Mouse (Mus musculus): Measurements from ENCODE around the gene Gfap.
A peak's percentile ranks its signal among the peaks of the same experiment; 100 is the strongest.

Gfap gene

GRCm38 (mm10) chr11:102900763-102901162, at the start of gene Gfap:
Gene Gfap, minus strand, starts transcription at chr11:102900912.
- peak; percentile 73 to 78 for DNase-seq (ENCODE audit: low spot score in 2 of 2)

GRCm38 (mm10) chr11:102948043-102948961, 47.6 kb upstream of the Gfap start:
- DNase-seq (ENCODE audit: low spot score in 2 of 2): no peak

GRCm38 (mm10) chr11:102946992-102947343, 46.3 kb upstream of the Gfap start:
- DNase-seq (ENCODE audit: low spot score in 2 of 2): no peak

GRCm38 (mm10) chr11:102946265-102946991, 45.7 kb upstream of the Gfap start, which contains the start of gene C1ql1:
Gene C1ql1, minus strand, starts transcription at chr11:102946688.
- peak in 1 of 2 experiments; percentile 29 for DNase-seq (ENCODE audit: low spot score in 2 of 2)

- no peak for DNase-seq (ENCODE audit: low spot score in 2 of 2)
Observed at GRCm38 (mm10) chr11:102945306-102946264, 44.9 kb upstream of the Gfap start.

- no peak for DNase-seq (ENCODE audit: low spot score in 2 of 2)
Observed at GRCm38 (mm10) chr11:102941236-102941635, 40.5 kb upstream of the Gfap start.

- no peak for DNase-seq (ENCODE audit: low spot score in 2 of 2)
Observed at GRCm38 (mm10) chr11:102939024-102939675, 38.4 kb upstream of the Gfap start.

GRCm38 (mm10) chr11:102937529-102938182, 36.9 kb upstream of the Gfap start:
- no peak for DNase-seq (ENCODE audit: low spot score in 2 of 2)

GRCm38 (mm10) chr11:102936272-102936671, 35.6 kb upstream of the Gfap start:
- DNase-seq (ENCODE audit: low spot score in 2 of 2): no peak

- no peak for DNase-seq (ENCODE audit: low spot score in 2 of 2)
Observed at GRCm38 (mm10) chr11:102930672-102931071, 30.0 kb upstream of the Gfap start.

- no peak for DNase-seq (ENCODE audit: low spot score in 2 of 2)
Observed at GRCm38 (mm10) chr11:102925351-102925717, 24.6 kb upstream of the Gfap start.

- peak; percentile 83 to 87 for DNase-seq (ENCODE audit: low spot score in 2 of 2)
Observed at GRCm38 (mm10) chr11:102924557-102925350, 24.0 kb upstream of the Gfap start, which contains the start of gene Kif18b. Gene Kif18b, minus strand, starts transcription at chr11:102925124.

GRCm38 (mm10) chr11:102921491-102921890, 20.8 kb upstream of the Gfap start:
- DNase-seq (ENCODE audit: low spot score in 2 of 2): no peak

GRCm38 (mm10) chr11:102918077-102918476, 17.4 kb upstream of the Gfap start:
- DNase-seq (ENCODE audit: low spot score in 2 of 2): no peak

- DNase-seq (ENCODE audit: low spot score in 2 of 2): no peak
Observed at GRCm38 (mm10) chr11:102915380-102915779, 14.7 kb upstream of the Gfap start.

GRCm38 (mm10) chr11:102911376-102911775, 10.7 kb upstream of the Gfap start:
- no peak for DNase-seq (ENCODE audit: low spot score in 2 of 2)

- DNase-seq (ENCODE audit: low spot score in 2 of 2): no peak
Observed at GRCm38 (mm10) chr11:102903654-102904053, 2.9 kb upstream of the Gfap start.

GRCm38 (mm10) chr11:102902107-102902506, 1.4 kb upstream of the Gfap start:
- no peak for DNase-seq (ENCODE audit: low spot score in 2 of 2)

- no peak for DNase-seq (ENCODE audit: low spot score in 2 of 2)
Observed at GRCm38 (mm10) chr11:102901199-102901598, 487 bp upstream of the Gfap start.

- no peak for DNase-seq (ENCODE audit: low spot score in 2 of 2)
Observed at GRCm38 (mm10) chr11:102898408-102898807, 2.3 kb downstream of the Gfap start.
